16 mouse cellular contexts compared by ENCODE assay signal in genomic region chr8:9020180-9020579, GRCm38 (mm10).
DNase-seq lines count a peak whose midpoint lies in the region.
"Had no signal": no experiment of that assay in that cellular context is flagged by ENCODE, and none has a peak within 500 bp of the region (broad histone marks: within the 10 kb centered on the region; RNA-seq: fewer than 3 reads in every experiment).

No protein-coding gene starts in this region.

- DNase-seq in adrenal gland, adult 2 months = peak; percentile 60
- DNase-seq in adrenal gland, adult 8-10 months = no peak
- DNase-seq in heart, postnatal 10 days = peak; percentile 9 to 25
- DNase-seq in heart, adult 8-10 months (ENCODE audit: low spot score) = no peak
- peak; percentile 42 for DNase-seq in adrenal gland, postnatal 25 days
- no peak for DNase-seq in gastrocnemius, postnatal 25 days
- DNase-seq in layer of hippocampus, adult 8-10 months (ENCODE audit: low spot score in 2 of 2) = no peak
- no peak for DNase-seq in lung, postnatal 36 days
- DNase-seq: cerebellum, adult 11 months; cerebellum, postnatal 25 days; heart, adult 18-20 months; kidney, postnatal 4 days; liver; lung, postnatal 4 days; right cerebral cortex, postnatal 14 days; spleen, adult 18-20 months had no signal

- intact Hi-C loops in heart, postnatal 10 days (cut with DNase I) = no loop called here

Comparison
In these comparisons a context has a peak if more than half of its experiments do, and no peak if none do; other contexts are left out.
1. DNase-seq: peak in adrenal gland, adult 2 months (single experiment), heart, postnatal 10 days (2 of 2) and adrenal gland, postnatal 25 days (single experiment); none in adrenal gland, adult 8-10 months (single experiment), heart, adult 8-10 months (single experiment), gastrocnemius, postnatal 25 days (single experiment), layer of hippocampus, adult 8-10 months (0 of 2) and lung, postnatal 36 days (single experiment).